Mouse (Mus musculus) cortical plate, adult 2 months (tissue): ENCODE measurements around the gene Adamtsl1. TPM values are rescaled to one million over a fixed set of nuclear protein-coding genes. Genes with fewer than 3 reads are reported as not detected.

Source experiments
- H3K27ac ChIP-seq: fragments of 200-500 bp; 2 replicates; pipeline ENCODE4 v1.5.1; 2012; ENCODE audit warnings: low read length, control low read depth, inconsistent platforms; ENCODE audit not compliant: insufficient read depth
- H3K4me1 ChIP-seq: fragments of 200-500 bp; 2 replicates; pipeline ENCODE4 v1.6.1; 2011; ENCODE audit warnings: low read length; ENCODE audit not compliant: control insufficient read depth, insufficient read depth
- H3K4me3 ChIP-seq: fragments of 200-500 bp; 2 replicates; pipeline ENCODE4 v1.5.1; 2011; ENCODE audit warnings: mild to moderate bottlenecking, low read length, control low read depth; ENCODE audit not compliant: insufficient read depth
- CTCF ChIP-seq: fragments of 200-500 bp; IDR thresholded peaks from 2 replicates; pipeline ENCODE4 v1.5.1; 2011; ENCODE audit warnings: mild to moderate bottlenecking, control low read depth, low read length; ENCODE audit not compliant: insufficient read depth; ENCODE audit errors: extremely low read depth
- POLR2A ChIP-seq: fragments of 200-500 bp; IDR thresholded peaks from 2 replicates; pipeline ENCODE4 v1.6.1; 2011; ENCODE audit warnings: mild to moderate bottlenecking, low read length, control low read depth; ENCODE audit not compliant: insufficient read depth; ENCODE audit errors: extremely low read depth
- polyA plus RNA-seq: library from polyadenylated mRNA; depleted of rRNA; stranded (reverse); fragments of >200 nt; gene quantifications from 2 replicates; pipeline ENCODE4 v1.2.3, GENCODE M21; 2012

Adamtsl1 gene
- polyA plus RNA-seq, 1 experiment = 2.6 TPM

DNA sequence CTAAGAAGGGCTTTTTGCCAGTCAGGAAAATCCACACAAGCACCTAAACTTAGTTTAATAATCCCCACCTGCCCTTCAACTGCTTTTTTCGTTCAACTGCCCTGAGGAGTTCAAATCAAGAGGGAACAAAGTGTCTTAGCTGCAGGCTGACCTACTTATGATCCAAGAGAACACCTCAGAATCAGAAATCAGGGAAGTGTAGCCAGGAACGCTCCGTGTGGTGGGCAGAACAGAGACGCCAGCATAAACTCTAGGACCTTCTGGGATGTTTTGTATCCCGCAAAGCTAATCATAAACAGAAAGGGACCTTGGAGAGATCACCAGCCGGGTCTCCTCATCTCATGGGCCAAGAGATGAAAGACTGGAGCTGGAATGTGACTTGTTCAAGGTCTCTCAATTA lies 663.5 kb downstream of the Adamtsl1 start:
- no peak overlapping the region for H3K4me3 ChIP-seq
- no peaks in the 10 kb centered on the region for H3K4me1 ChIP-seq
- TF ChIP-seq CTCF (no peak), POLR2A (no peak)
- H3K27ac ChIP-seq = no peak overlapping the region

DNA sequence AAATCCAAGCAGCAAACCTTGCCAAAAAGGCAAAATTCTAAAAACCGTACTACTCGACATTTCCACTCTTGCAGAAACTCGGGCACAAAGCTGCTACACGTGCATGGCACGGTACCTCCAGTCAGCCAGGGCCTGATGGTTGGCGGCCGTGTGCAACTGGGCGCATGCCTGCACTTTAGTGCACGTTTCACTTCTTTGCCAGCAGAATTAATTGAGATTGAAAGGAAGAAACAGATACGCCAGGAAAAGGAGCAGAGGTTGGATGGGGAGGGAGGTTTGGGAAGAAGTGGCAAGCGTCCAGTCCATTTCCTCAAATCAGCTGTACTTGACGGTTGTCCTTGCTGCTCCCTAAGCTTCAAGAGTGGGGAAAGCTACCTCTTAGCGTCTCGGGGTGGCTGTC lies 664.1 kb downstream of the Adamtsl1 start:
- no peaks in the 10 kb centered on the region for H3K4me1 ChIP-seq

DNA sequence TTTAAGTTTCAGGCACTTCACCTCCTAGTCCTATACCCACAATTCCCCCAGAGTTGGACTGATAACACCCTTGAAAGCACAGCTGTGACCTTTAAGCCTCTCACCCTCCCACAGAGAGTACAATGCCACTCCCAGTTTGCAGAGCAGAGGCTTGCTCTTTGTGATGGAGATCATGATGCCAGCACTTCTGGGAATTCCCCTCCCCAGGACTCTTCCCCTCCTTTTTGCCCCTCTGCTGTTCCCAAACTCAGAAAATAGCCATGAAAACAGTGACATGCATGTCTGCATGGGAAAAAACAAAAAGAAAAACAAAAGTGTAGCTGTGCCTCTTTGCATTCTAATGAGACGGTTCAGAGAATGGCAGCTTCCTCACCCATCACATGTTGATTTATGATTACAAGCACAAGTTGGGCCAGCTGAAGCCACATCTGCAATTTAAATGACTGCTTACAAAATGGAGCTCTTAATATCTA lies 669.8 kb downstream of the Adamtsl1 start:
- TF ChIP-seq CTCF = no peak
- no peak for TF ChIP-seq POLR2A
- no peak overlapping the region for H3K27ac ChIP-seq
- no peak overlapping the region for H3K4me3 ChIP-seq
- no peaks in the 10 kb centered on the region for H3K4me1 ChIP-seq

More for the DNA sequence above, 664.1 kb downstream of the Adamtsl1 start:
- no peak overlapping the region for H3K27ac ChIP-seq
- no peak for TF ChIP-seq CTCF
- no peak for TF ChIP-seq POLR2A
- no peak overlapping the region for H3K4me3 ChIP-seq

DNA sequence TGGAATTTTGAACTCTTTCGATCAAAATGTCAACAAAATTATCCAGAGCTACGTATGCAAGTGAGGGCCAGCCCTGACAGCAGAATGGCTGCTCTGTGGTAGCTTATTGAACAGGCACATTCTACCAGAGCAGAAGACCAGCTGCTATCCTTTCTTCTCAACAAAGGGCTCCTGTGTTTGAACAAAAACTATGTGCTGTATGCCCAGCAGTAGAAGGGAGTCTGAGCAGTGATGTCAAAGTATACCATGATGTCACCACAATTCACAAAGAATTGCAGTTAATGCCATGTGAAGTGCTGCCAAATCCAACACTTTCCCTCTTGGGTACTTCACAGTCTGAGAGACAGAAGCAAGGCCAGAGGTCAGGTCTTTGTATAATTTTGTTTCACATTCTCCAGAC lies 675.9 kb downstream of the Adamtsl1 start:
- TF ChIP-seq CTCF = no peak
- no peak overlapping the region for H3K4me3 ChIP-seq

DNA sequence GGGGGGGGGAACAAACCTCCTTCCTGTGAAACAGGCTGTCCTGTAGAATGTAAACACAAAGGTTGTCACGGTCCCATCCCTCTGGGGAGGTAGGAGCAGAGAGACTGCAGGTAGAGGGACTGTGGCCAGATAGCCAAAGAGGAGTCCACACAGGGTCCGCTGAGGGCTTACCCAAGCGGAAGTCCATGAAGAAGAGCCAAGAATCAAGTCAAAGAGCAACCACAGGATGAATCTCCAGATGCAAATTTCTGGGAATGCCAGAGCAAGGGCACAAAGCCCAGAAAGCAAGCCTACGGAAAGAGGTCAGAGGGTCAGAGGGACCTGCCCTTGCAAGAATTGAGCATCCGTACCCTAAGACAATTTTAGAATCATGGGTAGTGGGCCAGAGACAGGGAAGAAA lies 677.2 kb downstream of the Adamtsl1 start:
- Histone ChIP-seq H3K4me3 (no peak overlapping the region), H3K4me1 (no peaks in the 10 kb centered on the region), H3K27ac (no peak overlapping the region)
- no peak for TF ChIP-seq CTCF
- TF ChIP-seq POLR2A = no peak

More for the DNA sequence above, 675.9 kb downstream of the Adamtsl1 start:
- Histone ChIP-seq H3K4me1 (no peaks in the 10 kb centered on the region), H3K27ac (no peak overlapping the region)

DNA sequence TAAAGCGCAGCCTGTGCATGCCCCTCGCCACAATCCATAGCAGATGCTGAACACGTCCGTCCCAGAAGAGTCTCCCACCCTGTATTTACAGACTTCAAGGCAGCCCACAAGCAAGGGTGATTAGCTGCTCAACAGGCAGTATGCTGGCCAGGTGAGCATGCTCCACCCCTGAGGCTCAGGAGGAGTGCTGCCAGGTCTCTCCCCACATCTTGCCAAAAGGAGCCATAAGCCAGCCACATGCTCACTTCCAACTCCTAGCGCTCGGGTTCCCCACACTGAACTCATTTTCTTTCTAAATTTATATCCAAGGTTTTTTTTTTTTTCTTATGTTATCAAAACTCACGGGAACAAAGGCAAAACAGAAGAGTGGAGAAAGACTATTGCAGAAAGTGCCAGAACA lies 687.8 kb downstream of the Adamtsl1 start:
- Histone ChIP-seq H3K27ac (no peak overlapping the region), H3K4me1 (no peaks in the 10 kb centered on the region), H3K4me3 (no peak overlapping the region)
- no peak for TF ChIP-seq CTCF

DNA sequence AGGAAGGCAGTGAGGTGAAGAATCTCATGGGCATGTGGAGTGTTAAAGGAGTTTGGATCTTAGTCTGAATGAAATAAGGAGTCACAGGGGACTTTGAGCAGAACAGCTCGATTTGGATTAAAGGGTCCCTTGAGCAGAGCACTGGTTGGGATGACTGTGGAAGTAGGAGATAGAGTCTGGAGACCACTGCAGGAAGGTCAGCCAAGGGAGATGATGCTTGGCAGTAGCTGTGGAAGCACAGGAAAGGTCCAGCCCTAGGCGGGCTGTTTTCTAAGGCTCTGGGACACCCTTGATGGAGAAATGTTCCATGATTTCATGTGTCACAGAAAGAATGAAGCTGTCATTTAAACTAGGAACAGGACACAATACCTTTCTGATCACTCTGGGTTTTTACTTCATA lies 689.3 kb downstream of the Adamtsl1 start:
- Histone ChIP-seq H3K27ac (no peak overlapping the region), H3K4me3 (no peak overlapping the region), H3K4me1 (no peaks in the 10 kb centered on the region)
- TF ChIP-seq POLR2A (no peak), CTCF (no peak)

DNA sequence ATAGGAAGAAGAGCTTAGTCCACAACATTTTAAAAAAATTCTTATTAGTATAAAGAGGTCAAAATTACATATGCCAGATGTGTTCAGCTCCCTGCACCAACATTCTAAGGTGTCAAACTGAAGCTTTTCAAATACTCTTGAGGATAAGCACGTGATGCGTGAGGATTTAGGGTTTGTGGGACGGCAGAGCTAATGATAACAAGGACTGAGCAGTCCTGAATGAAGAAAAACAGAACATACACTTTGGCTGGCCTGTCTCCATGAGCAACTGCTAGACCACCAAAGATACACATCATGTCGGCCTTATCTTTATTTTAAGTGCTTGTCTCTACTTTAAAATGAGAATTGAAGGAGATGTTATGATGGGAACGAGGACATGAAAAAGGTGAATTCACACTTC lies 710.9 kb downstream of the Adamtsl1 start:
- Histone ChIP-seq H3K4me1 (no peaks in the 10 kb centered on the region), H3K27ac (no peak overlapping the region), H3K4me3 (no peak overlapping the region)
- TF ChIP-seq POLR2A (no peak), CTCF (no peak)

DNA sequence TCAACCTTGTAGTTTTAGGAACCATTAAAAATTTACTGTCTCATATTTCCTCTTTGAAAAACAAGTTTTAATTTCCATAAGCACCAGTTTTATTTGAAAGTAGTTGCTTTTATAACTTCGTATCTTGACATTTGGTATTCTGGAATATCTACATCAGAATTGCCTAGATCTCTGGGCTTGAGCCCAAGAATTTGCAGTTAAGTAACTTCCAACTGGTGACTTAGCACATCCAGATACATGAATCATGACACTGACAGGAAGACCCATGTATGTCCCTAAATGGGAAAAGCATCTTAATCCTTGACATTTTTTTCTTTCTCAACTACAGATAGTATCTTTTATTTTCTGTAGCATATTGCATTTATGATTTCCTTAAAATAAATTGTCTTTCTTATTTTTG lies 713.1 kb downstream of the Adamtsl1 start:
- TF ChIP-seq CTCF = no peak
- no peak for TF ChIP-seq POLR2A
- Histone ChIP-seq H3K4me3 (no peak overlapping the region), H3K27ac (no peak overlapping the region), H3K4me1 (no peaks in the 10 kb centered on the region)

DNA sequence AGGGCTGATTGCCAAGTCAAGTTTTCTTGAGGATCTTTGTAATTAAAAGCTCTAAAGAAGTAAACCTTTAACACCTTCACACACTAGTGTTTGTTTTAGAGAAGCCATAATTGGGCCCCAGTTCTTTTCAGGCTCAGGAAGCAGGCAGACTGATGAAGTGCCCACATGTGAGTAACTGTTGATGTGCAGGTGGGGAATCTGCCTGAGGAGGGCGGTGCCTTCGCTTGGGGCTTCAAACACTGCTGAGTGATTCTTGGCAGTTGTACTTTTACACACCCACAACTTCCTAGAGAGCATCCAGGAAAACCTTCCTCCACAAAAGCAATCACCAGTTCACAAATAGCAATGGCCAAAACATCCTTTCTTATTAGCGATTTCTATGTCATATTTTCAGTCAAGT lies 719.2 kb downstream of the Adamtsl1 start:
- no peak overlapping the region for H3K27ac ChIP-seq
- H3K4me1 ChIP-seq = no peaks in the 10 kb centered on the region; the same call in 1 of the 2 replicates
- TF ChIP-seq CTCF (no peak), POLR2A (no peak)
- H3K4me3 ChIP-seq = no peak overlapping the region
